Mouse (Mus musculus) neural tube, embryonic 12.5 days (tissue): ENCODE results near the gene Actl7b. TPM values are rescaled to one million over a fixed set of nuclear protein-coding genes. Genes with fewer than 3 reads are reported as not detected.

Source experiments
- ATAC-seq: fragments of 200-750 bp; cut with Nextera tagmentation; 2 replicates; pipeline ENCODE4 v1.8.0; 2017; ENCODE audit warnings: low read depth, mild to moderate bottlenecking, moderate TSS enrichment, moderate library complexity; ENCODE audit not compliant: low FRiP score
- H3K27ac ChIP-seq: fragments of 300-500 bp; sonication (generic); 2 replicates; pipeline ENCODE4 v1.5.1; 2016
- H3K27me3 ChIP-seq: fragments of 300-500 bp; sonication (generic); replicated peaks from 2 replicates; pipeline ENCODE4 v1.6.1; 2016; ENCODE audit warnings: mild to moderate bottlenecking
- H3K36me3 ChIP-seq: fragments of 300-500 bp; sonication (generic); 2 replicates; pipeline ENCODE4 v1.6.1; 2016; ENCODE audit warnings: mild to moderate bottlenecking
- H3K4me1 ChIP-seq: fragments of 300-500 bp; sonication (generic); 2 replicates; pipeline ENCODE4 v1.6.1; 2016
- H3K4me2 ChIP-seq: fragments of 300-500 bp; sonication (generic); replicated peaks from 2 replicates; pipeline ENCODE4 v1.6.1; 2016; ENCODE audit warnings: mild to moderate bottlenecking
- H3K4me3 ChIP-seq: fragments of 300-500 bp; sonication (generic); 2 replicates; pipeline ENCODE4 v1.5.1; 2016
- H3K9ac ChIP-seq: fragments of 300-500 bp; sonication (generic); 2 replicates; pipeline ENCODE4 v1.6.1; 2016; ENCODE audit warnings: mild to moderate bottlenecking
- H3K9me3 ChIP-seq: fragments of 300-500 bp; sonication (generic); 2 replicates; pipeline ENCODE4 v1.6.1; 2016; ENCODE audit warnings: mild to moderate bottlenecking
- WGBS: fragments of 180-500 bp; shearing (Covaris S2); methylation state at CpG from one replicate; pipeline ENCODE4 v1.1.7; 2016; 5-methylcytosine and 5-hydroxymethylcytosine counted together
- polyA plus RNA-seq: library from polyadenylated mRNA; unstranded; fragments of >200 nt; fragmentation: Nextera tagmentation; extraction: Ambion mirVana; gene quantifications from 2 replicates; pipeline ENCODE4 v1.2.1, GENCODE M21; 2016

Gene Actl7b
- polyA plus RNA-seq, 1 experiment from 2014 or later: not detected

DNA sequence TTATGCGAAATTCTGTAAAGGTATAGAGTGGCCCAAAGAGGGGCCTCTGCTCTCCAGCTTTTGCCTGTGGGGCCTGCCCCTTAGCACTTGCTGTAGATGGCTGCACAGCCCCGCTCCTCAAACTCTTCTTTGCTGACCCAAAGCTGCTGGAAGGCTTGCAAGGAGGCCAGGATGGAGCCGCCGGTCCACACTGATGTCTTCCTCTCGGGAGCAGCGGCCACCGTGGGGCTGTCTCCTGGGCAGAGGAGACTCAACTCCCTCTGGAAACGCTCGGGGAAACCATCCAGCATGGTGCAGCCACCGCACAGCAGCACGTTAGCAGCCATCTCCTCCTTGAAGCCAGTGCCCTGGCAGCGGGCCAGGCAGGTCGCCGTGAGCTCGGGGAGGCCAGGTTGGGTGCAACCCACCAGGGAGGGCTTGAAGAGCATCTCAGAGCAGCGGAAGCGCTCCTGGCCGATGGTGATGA, 1.2 kb downstream of the Actl7b start, which contains the start of gene Gm26657:
Gene Gm26657, plus strand, starts transcription at position 51 of the 466 bp plus-strand sequence.
- no peak for ATAC-seq
- Histone ChIP-seq H3K4me2 (no peak within 1 kb of the TSS), H3K9me3 (no peaks in the 10 kb centered on the region), H3K27ac (no peak within 1 kb of the TSS), H3K4me1 (no peaks in the 10 kb centered on the region), H3K4me3 (no peak within 1 kb of the TSS), H3K9ac (no peak within 1 kb of the TSS), H3K36me3 (peaks cover 15% of the 10 kb centered on the region), H3K27me3 (no peaks in the 10 kb centered on the region)
- WGBS: 89% methylated on average over 18 of the region's 18 CpGs

DNA sequence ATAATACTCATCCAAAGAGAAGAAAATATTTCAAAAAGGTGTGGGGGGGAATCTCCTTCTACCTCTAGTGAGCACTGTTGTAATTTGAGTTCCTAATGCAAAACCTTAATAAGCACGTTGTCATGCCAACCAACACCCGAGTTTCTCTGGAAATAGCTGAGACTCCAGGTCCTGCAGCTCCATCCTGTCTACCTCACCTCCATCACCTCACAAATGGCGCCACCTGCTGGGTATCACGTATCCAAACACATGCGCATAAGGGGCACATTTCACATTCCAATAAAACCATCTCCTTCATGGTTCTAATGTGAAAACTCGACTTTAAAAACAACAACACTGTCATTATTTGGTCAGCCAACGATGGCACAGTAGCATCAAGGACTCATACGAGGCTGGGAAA, 15.4 kb downstream of the Actl7b start:
- ATAC-seq: no peak
- Histone ChIP-seq H3K4me3 (no peak overlapping the region), H3K4me1 (no peaks in the 10 kb centered on the region), H3K36me3 (no peaks in the 10 kb centered on the region), H3K27ac (no peak overlapping the region), H3K9me3 (0 out of 2 replicates have a peak, but pooled peaks cover 3% of the 10 kb centered on the region), H3K4me2 (no peak overlapping the region), H3K27me3 (no peaks in the 10 kb centered on the region), H3K9ac (no peak overlapping the region)
- WGBS: 60% methylated on average over 8 of the region's 8 CpGs

DNA sequence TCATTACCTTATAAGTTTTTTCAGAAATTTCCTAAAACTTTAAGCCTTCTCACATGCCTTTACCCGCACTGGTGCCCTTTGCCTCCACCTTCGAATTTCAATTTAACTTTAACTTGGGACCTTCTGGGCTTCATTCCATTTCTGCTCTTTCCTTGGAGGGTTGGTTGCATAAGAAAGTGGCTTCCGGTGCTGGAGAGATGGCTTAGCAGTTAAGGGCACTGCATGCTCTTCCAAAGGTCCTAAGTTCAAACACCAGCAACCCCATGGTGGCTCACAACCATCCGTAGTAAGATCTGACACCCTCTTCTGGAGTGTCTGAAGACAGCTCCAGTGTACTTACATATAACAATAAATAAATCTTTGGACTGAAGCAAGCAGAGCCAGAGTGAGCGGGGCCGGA, 18.0 kb downstream of the Actl7b start:
- Histone ChIP-seq H3K27ac (no peak overlapping the region), H3K4me2 (no peak overlapping the region), H3K27me3 (no peaks in the 10 kb centered on the region), H3K4me1 (no peaks in the 10 kb centered on the region), H3K36me3 (no peaks in the 10 kb centered on the region), H3K9me3 (0 out of 2 replicates have a peak, but pooled peaks cover 3% of the 10 kb centered on the region), H3K9ac (no peak overlapping the region), H3K4me3 (no peak overlapping the region)
- 93% methylated on average over 6 of the region's 6 CpGs for WGBS
- ATAC-seq: no peak

DNA sequence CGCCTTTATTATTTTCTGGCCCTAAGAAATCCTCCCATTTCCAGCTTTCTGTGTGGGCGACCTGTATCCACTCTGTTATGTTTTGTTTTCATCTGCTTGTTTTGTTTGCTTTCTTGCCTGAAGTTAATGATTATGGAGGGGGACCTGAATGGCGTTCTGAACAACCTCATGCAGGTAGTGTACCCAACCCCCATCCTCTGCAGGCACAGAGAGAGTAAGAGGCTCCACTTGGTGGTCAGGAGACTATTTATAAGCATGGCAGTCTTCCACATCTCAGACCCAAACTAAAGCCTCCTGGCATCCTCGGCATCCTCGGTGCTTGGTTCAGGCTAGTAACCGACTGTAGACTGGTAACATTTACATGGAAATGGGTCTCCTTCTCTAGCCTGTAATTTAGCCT, 18.9 kb downstream of the Actl7b start:
- Histone ChIP-seq H3K9me3 (0 out of 2 replicates have a peak, but pooled peaks cover under 1% of the 10 kb centered on the region), H3K4me3 (no peak overlapping the region), H3K36me3 (no peaks in the 10 kb centered on the region), H3K27me3 (no peaks in the 10 kb centered on the region), H3K9ac (no peak overlapping the region), H3K4me2 (no peak overlapping the region), H3K4me1 (no peaks in the 10 kb centered on the region), H3K27ac (no peak overlapping the region)
- 54% methylated on average over 6 of the region's 6 CpGs for WGBS
- ATAC-seq: no peak

DNA sequence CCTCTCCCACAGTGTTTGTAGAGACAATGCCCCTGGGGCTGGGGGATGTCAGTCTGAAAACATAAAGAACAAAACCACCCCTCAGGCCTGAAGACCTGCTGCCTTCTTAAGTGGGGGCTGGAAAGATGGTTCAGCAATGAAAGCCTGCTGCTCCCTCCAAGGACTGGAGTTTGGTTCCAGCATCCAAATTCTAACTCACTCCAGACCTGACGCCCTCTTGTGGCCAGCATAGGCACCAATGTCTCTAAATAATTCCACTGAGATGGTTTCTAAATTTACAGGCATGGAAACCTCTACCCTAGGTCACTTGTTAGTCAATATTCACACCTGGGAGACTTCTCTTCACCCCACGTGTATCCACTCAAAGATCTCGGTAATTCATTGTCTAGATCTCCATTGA, 19.8 kb downstream of the Actl7b start:
- 33% methylated on average over 3 of the region's 3 CpGs for WGBS
- Histone ChIP-seq H3K4me1 (no peaks in the 10 kb centered on the region), H3K9ac (no peak overlapping the region), H3K9me3 (no peaks in the 10 kb centered on the region), H3K4me3 (no peak overlapping the region), H3K27ac (no peak overlapping the region), H3K36me3 (no peaks in the 10 kb centered on the region), H3K27me3 (no peaks in the 10 kb centered on the region), H3K4me2 (no peak overlapping the region)
- ATAC-seq: no peak

DNA sequence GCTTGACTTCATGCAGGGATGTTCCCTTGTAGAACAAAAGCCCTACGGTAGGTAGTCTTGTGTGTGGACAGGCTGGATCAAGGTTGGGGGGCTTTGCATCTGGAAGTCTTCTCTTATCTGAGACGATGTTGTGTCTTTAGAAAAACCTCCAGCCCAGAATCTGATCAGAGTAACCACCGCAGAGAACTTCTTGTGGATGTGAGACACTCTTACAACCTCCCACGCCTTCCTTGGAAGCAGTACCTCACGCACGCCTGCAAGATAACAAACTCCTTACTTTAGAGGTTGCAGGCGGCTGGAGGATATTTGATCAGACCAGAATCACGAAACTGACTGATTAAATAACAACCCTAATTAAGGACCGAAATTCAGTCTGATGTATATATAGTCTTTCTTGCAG, 20.8 kb downstream of the Actl7b start:
- Histone ChIP-seq H3K4me1 (no peaks in the 10 kb centered on the region), H3K27ac (no peak overlapping the region), H3K36me3 (no peaks in the 10 kb centered on the region), H3K9ac (no peak overlapping the region), H3K27me3 (no peaks in the 10 kb centered on the region), H3K4me3 (no peak overlapping the region), H3K9me3 (no peaks in the 10 kb centered on the region), H3K4me2 (no peak overlapping the region)
- no peak for ATAC-seq
- WGBS: 91% methylated on average over 9 of the region's 9 CpGs

DNA sequence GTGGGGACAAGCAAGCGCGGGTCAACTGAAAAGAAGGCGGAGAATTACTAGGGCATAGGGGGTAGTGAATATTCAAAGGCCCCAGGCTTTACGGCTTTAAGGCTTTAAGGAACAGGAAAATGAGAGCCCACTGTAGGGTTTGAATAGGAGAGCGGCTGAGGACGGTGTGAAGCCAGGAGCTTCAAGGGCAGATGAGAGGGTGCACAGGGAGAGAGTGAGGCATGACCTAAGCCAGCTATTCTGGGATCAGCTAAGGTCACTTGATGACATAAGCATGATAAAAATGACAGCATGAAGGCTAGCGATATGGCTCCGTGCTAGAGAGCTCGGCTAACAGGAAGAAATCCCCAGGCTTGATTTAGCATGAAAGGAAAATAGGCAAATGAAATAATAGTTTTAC, 21.8 kb downstream of the Actl7b start:
- Histone ChIP-seq H3K9ac (no peak overlapping the region), H3K9me3 (no peaks in the 10 kb centered on the region), H3K4me2 (no peak overlapping the region), H3K27ac (no peak overlapping the region), H3K27me3 (no peaks in the 10 kb centered on the region), H3K36me3 (no peaks in the 10 kb centered on the region), H3K4me1 (no peaks in the 10 kb centered on the region), H3K4me3 (no peak overlapping the region)
- ATAC-seq: no peak
- WGBS: 59% methylated on average over 9 of the region's 9 CpGs

DNA sequence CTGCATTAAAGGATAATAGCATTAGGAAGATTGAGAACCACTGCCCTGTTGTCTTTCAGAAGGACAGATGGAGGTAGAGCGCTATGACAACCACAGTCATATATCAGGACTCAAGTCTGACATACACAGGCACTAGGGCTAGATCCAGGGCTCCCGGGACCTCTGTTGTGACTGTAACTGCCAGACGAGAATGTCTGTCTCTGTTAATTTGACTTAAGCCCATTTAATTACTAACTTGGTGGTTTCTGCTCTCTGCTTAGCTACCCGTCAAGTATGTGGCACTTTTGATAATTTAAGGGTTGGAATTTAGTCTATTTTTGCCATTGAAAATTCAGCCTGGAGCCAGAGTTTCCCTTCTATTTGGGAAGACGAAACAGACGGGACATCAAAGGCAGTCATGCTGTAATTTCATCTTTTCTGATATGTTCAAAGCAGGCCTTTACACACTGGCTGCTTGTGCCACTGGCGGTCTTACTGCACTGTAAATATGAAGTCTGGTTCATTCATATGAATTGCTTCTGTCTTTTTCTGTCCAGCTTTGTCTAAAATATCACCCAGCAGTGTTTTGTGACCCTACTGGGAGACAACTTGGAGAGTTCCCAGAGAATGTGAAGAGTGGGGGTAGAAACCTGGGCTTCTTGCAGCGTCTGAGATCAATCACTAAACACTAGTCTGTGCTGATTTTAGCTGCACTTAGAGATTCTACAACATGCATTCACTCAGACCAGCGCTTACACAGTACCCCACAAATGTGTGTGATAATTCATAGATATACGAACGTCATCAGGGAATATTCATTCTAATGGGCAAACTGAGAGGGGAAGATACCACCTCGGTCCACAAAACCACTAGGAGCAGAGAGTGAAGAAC, 22.4 kb downstream of the Actl7b start:
- no peak overlapping the region for H3K4me2 ChIP-seq
- H3K27ac ChIP-seq: no peak overlapping the region
- H3K36me3 ChIP-seq: no peaks in the 10 kb centered on the region
- WGBS: 69% methylated on average over 12 of the region's 12 CpGs
- H3K9ac ChIP-seq: no peak overlapping the region
- no peaks in the 10 kb centered on the region for H3K27me3 ChIP-seq
- H3K9me3 ChIP-seq: no peaks in the 10 kb centered on the region
- no peak overlapping the region for H3K4me3 ChIP-seq
- H3K4me1 ChIP-seq: no peaks in the 10 kb centered on the region
- ATAC-seq: no peak

DNA sequence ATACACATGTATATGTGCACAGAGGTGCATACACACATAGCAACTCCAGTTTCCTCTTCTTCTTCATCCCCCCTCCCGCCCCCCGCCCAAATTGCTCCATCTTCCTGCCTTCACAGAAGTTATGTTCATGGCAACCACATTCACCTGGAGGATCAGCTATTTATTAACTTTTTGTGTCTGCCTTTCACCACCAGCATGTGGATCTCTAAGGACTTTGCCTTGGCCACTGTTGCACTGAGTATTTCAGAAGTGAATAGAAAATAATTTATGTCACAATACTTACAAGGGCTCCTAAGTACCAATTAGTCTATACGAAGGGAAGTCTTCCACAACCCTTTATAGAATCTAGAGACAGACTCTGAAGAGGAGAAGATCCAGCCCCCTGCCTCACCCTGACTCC, 23.3 kb downstream of the Actl7b start:
- no peak for ATAC-seq
- WGBS: 88% methylated on average over 3 of the region's 3 CpGs
- no peaks in the 10 kb centered on the region for H3K36me3 ChIP-seq
- H3K4me3 ChIP-seq: no peak overlapping the region
- H3K9ac ChIP-seq: no peak overlapping the region
- H3K9me3 ChIP-seq: no peaks in the 10 kb centered on the region
- no peaks in the 10 kb centered on the region for H3K27me3 ChIP-seq
- H3K4me1 ChIP-seq: no peaks in the 10 kb centered on the region
- H3K27ac ChIP-seq: no peak overlapping the region
- H3K4me2 ChIP-seq: no peak overlapping the region

DNA sequence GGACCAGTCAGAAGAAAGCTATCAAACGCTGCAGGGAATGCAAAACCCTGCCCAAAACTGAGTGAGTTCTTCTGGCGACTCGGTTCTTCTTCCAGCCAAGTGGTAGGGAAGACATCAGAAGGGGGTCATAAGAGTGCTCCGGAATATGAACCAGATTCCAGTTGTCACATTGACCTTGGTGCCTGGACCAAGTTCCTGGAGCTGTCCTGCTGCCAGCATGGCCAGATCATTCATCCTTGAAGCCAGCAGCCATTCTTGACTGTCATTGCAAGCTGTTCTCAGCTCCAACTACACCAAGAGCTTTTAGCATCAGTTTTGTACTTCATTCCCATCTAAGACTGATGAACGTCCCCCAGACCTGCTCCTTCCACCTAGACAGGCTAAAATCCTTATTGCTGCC, 24.4 kb downstream of the Actl7b start:
- no peaks in the 10 kb centered on the region for H3K4me1 ChIP-seq
- no peak overlapping the region for H3K4me2 ChIP-seq
- no peak overlapping the region for H3K9ac ChIP-seq
- H3K27ac ChIP-seq: no peak overlapping the region
- H3K4me3 ChIP-seq: no peak overlapping the region
- 63% methylated on average over 5 of the region's 5 CpGs for WGBS
- no peaks in the 10 kb centered on the region for H3K27me3 ChIP-seq
- no peaks in the 10 kb centered on the region for H3K36me3 ChIP-seq
- no peaks in the 10 kb centered on the region for H3K9me3 ChIP-seq
- no peak for ATAC-seq

DNA sequence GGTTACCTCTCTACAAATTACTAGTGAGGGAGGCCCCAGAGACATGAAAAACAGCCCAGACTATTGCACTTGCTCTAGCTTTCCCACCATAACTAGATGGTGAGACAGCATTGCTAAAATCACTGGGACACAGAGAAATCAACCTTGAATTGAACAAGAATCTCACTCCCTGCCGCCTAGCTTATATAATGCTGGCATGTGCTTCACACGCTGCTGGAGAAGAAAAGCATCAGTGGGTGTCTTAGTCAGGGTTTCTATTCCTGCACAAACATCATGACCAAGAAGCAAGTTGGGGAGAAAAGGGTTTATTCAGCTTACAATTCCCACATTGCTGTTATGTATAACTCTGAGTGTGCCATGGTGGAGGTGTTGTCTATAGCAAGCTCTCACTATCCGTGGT, 28.1 kb downstream of the Actl7b start:
- WGBS: 88% methylated on average over 3 of the region's 3 CpGs
- H3K27me3 ChIP-seq: no peaks in the 10 kb centered on the region
- no peak for ATAC-seq
- H3K4me1 ChIP-seq: no peaks in the 10 kb centered on the region
- no peak overlapping the region for H3K4me3 ChIP-seq
- no peaks in the 10 kb centered on the region for H3K36me3 ChIP-seq
- H3K27ac ChIP-seq: no peak overlapping the region
- H3K9ac ChIP-seq: no peak overlapping the region
- no peaks in the 10 kb centered on the region for H3K9me3 ChIP-seq
- no peak overlapping the region for H3K4me2 ChIP-seq

DNA sequence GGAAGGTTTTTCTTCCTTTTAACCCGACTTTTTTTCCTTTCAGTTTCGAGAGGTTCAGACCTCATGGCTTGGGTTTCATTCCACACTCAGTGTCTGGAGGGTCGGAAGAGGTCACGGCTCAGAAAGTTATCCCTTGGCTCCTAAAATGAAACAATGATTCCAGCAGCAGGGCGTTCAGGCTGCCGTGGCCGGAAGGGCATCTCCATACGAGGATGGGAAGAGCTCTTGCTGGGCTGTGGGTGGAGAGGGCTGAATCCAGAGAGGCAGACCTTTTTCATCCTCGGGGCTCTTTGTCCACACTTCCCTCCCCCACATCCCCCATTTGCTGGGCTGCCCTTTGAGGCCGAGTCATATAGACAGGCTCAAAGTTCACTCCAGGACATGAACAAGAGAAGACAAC, 39.0 kb downstream of the Actl7b start:
- no peak for ATAC-seq
- Histone ChIP-seq H3K27ac (no peak overlapping the region), H3K4me1 (no peaks in the 10 kb centered on the region), H3K9ac (no peak overlapping the region), H3K9me3 (no peaks in the 10 kb centered on the region), H3K36me3 (no peaks in the 10 kb centered on the region), H3K4me2 (peak overlapping the region; percentile 23; the same call in 1 of the 2 replicates), H3K27me3 (no peaks in the 10 kb centered on the region), H3K4me3 (no peak overlapping the region)
- WGBS: 7% methylated on average over 10 of the region's 10 CpGs

DNA sequence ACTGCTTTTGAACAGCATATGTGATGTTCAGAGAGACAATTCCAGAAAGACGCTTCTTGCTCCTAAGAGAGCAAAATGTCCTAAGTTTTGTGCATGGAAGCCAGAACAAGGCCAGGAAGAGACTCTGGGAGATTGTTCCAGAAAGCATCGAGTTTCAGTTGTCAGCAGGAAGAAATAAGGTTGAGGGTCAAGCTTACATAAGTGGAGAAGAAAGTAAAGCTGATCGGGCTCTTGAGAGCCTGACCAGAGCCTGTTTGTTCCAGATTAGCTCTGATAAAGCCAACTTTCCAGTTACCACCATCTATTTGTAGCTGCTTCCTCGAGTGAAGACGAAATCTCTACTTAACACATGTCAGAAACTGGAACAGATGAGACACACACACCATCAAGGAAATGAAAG, 42.6 kb downstream of the Actl7b start:
- Histone ChIP-seq H3K4me3 (no peak overlapping the region), H3K9me3 (no peaks in the 10 kb centered on the region), H3K4me1 (no peaks in the 10 kb centered on the region), H3K27me3 (no peaks in the 10 kb centered on the region), H3K4me2 (no peak overlapping the region), H3K9ac (no peak overlapping the region), H3K36me3 (no peaks in the 10 kb centered on the region), H3K27ac (no peak overlapping the region)
- ATAC-seq: no peak
- 80% methylated on average over 5 of the region's 5 CpGs for WGBS
